Mouse (Mus musculus) midbrain, embryonic 11.5 days (tissue): ENCODE measurements around the gene A430078G23Rik. TPM values are rescaled to one million over a fixed set of nuclear protein-coding genes. Genes with fewer than 3 reads are reported as not detected.

Source experiments
- ATAC-seq: fragments of 200-750 bp; cut with Nextera tagmentation; 2 replicates; pipeline ENCODE4 v1.8.0; 2017; ENCODE audit warnings: moderate TSS enrichment, moderate library complexity; ENCODE audit not compliant: low FRiP score
- DNase-seq: peaks from one replicate; pipeline ENCODE4 v3.0.0; 2015; ENCODE audit warnings: low spot score; ENCODE audit errors: missing footprints
- H3K27ac ChIP-seq: fragments of 300-500 bp; sonication (generic); 2 replicates; pipeline ENCODE4 v1.5.1; 2014; ENCODE audit warnings: low read depth, low read length
- H3K27me3 ChIP-seq: fragments of 300-500 bp; sonication (generic); 2 replicates; pipeline ENCODE4 v1.6.1; 2014; ENCODE audit warnings: mild to moderate bottlenecking, low read length, moderate library complexity, mixed read lengths; ENCODE audit not compliant: control insufficient read depth, insufficient read depth
- H3K36me3 ChIP-seq: fragments of 300-500 bp; sonication (generic); 2 replicates; pipeline ENCODE4 v1.6.1; 2014; ENCODE audit warnings: mild to moderate bottlenecking, low read length, moderate library complexity, mixed read lengths; ENCODE audit not compliant: control insufficient read depth, insufficient read depth
- H3K4me1 ChIP-seq: fragments of 300-500 bp; sonication (generic); 2 replicates; pipeline ENCODE4 v1.6.1; 2014; ENCODE audit warnings: low read length; ENCODE audit not compliant: control insufficient read depth, insufficient read depth
- H3K4me2 ChIP-seq: fragments of 300-500 bp; sonication (generic); 2 replicates; pipeline ENCODE4 v1.6.1; 2014; ENCODE audit warnings: mild to moderate bottlenecking, moderate library complexity
- H3K4me3 ChIP-seq: fragments of 300-500 bp; sonication (generic); 2 replicates; pipeline ENCODE4 v1.5.1; 2014; ENCODE audit warnings: low read depth, low read length
- H3K9ac ChIP-seq: fragments of 300-500 bp; sonication (generic); 2 replicates; pipeline ENCODE4 v1.6.1; 2014; ENCODE audit warnings: low read length
- H3K9me3 ChIP-seq: fragments of 300-500 bp; sonication (generic); 2 replicates; pipeline ENCODE4 v1.6.1; 2016; ENCODE audit warnings: low read length; ENCODE audit not compliant: control insufficient read depth
- WGBS: fragments of 180-500 bp; shearing (Covaris S2); extraction: QIAGEN DNeasy Blood & Tissue Kit; methylation state at CpG from one replicate; pipeline ENCODE4 v1.1.7; 2014; 5-methylcytosine and 5-hydroxymethylcytosine counted together
- polyA plus RNA-seq: library from polyadenylated mRNA; unstranded; fragments of >200 nt; fragmentation: Nextera tagmentation; extraction: Ambion mirVana; gene quantifications from 2 replicates; pipeline ENCODE4 v1.2.1, GENCODE M21; 2014

A430078G23Rik gene
- polyA plus RNA-seq, 1 experiment from 2014 or later, result not detected

DNA sequence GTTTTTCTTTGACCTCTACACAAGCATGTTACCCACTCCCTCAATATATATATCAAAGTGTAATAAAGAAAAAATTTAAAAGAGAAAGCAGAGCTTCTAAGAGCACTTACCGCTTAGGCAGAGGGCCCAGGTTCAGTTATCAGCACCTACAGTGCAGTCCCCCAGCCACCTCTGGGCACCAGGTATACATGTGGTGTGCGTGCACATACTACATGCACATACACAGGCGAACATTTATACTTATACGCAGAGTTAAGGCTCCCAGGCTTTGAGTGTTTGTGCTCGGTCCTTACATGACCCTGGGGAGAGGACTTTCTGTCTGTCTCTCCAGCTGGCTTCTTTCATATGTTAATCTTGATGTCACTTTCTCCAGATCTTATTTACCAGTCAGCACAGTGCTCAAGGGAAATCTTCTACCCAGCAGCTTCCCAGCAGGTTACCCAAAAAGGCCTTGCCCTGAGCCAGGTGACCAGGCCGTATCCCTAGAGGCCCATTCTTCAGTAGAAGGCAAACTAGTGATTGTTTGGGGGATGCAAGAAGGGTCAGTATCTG is 61.5 kb downstream of the A430078G23Rik start:
- H3K9ac ChIP-seq, result no peak overlapping the region
- no peak overlapping the region for H3K4me2 ChIP-seq
- H3K9me3 ChIP-seq, result no peaks in the 10 kb centered on the region
- no peak overlapping the region for H3K4me3 ChIP-seq
- DNase-seq (peak; percentile 84), ATAC-seq (peak; percentile 20)
- H3K36me3 ChIP-seq, result no peaks in the 10 kb centered on the region
- 40% methylated on average over 6 of the region's 6 CpGs for WGBS
- peaks cover 32% of the 10 kb centered on the region for H3K4me1 ChIP-seq
- 0 out of 2 replicates have a peak overlapping the region, but pooled peaks have one; percentile 22 for H3K27ac ChIP-seq
- no peaks in the 10 kb centered on the region for H3K27me3 ChIP-seq

- no peak overlapping the region for H3K4me2 ChIP-seq
- H3K9ac ChIP-seq, result no peak overlapping the region
- H3K4me1 ChIP-seq, result peaks cover 32% of the 10 kb centered on the region
- H3K36me3 ChIP-seq, result no peaks in the 10 kb centered on the region
- H3K27ac ChIP-seq, result 0 out of 2 replicates have a peak overlapping the region, but pooled peaks have one; percentile 22
- no peak overlapping the region for H3K4me3 ChIP-seq
- H3K9me3 ChIP-seq, result no peaks in the 10 kb centered on the region
- no peaks in the 10 kb centered on the region for H3K27me3 ChIP-seq
- no peak for DNase-seq
- no peak for ATAC-seq
- WGBS, result 53% methylated on average over 4 of the region's 4 CpGs
These were observed 62.0 kb downstream of the A430078G23Rik start for GRCm38 (mm10) chr8:3415259-3415658.

- ATAC-seq (no peak), DNase-seq (no peak)
- Histone ChIP-seq H3K27ac (no peak overlapping the region), H3K4me2 (no peak overlapping the region), H3K9me3 (no peaks in the 10 kb centered on the region), H3K36me3 (no peaks in the 10 kb centered on the region), H3K9ac (no peak overlapping the region), H3K4me1 (peaks cover 32% of the 10 kb centered on the region), H3K27me3 (no peaks in the 10 kb centered on the region), H3K4me3 (no peak overlapping the region)
- 88% methylated on average over 6 of the region's 6 CpGs for WGBS
These were observed 62.4 kb downstream of the A430078G23Rik start for GRCm38 (mm10) chr8:3415661-3416060.

GRCm38 (mm10) chr8:3416846-3417245 is 63.6 kb downstream of the A430078G23Rik start:
- Histone ChIP-seq H3K4me1 (peaks cover 32% of the 10 kb centered on the region), H3K9ac (no peak overlapping the region), H3K27ac (no peak overlapping the region; the same call in 1 of the 2 replicates), H3K4me2 (no peak overlapping the region), H3K9me3 (no peaks in the 10 kb centered on the region), H3K27me3 (no peaks in the 10 kb centered on the region), H3K4me3 (no peak overlapping the region), H3K36me3 (no peaks in the 10 kb centered on the region)
- 19% methylated on average over 4 of the region's 4 CpGs for WGBS
- peak; percentile 31; the same call in 1 of the 2 replicates for ATAC-seq
- DNase-seq, result no peak

DNA sequence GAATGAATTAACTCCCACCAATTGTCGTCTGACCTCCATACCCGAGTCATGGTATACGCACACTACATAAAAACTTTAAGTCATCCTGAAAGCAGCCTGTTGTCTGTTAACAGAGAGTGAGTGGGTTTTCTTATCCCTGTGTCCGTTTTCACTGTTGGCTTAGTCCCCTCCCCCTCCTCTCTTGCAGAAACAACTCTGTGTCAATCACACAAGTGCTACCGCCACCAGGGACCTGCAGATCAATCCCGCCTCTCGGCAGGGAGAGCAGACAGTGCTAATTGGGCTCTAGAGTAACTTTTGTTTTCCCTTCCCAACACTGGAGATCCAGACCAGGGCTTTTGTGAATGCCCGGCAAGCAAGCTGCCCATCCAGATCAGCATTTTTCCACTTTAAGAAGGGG is 64.2 kb downstream of the A430078G23Rik start:
- no peaks in the 10 kb centered on the region for H3K27me3 ChIP-seq

GRCm38 (mm10) chr8:3418101-3418500 is 64.9 kb downstream of the A430078G23Rik start:
- no peak overlapping the region for H3K4me2 ChIP-seq
- no peak for ATAC-seq
- H3K27ac ChIP-seq, result 0 out of 2 replicates have a peak overlapping the region, but pooled peaks have one; percentile 8
- no peaks in the 10 kb centered on the region for H3K36me3 ChIP-seq
- no peak overlapping the region for H3K9ac ChIP-seq
- no peak for DNase-seq
- H3K4me1 ChIP-seq, result peaks cover 32% of the 10 kb centered on the region
- WGBS, result 82% methylated on average over 1 of the region's 1 CpGs
- no peaks in the 10 kb centered on the region for H3K9me3 ChIP-seq
- no peak overlapping the region for H3K4me3 ChIP-seq
- H3K27me3 ChIP-seq, result no peaks in the 10 kb centered on the region

More for the DNA sequence above, 64.2 kb downstream of the A430078G23Rik start:
- Histone ChIP-seq H3K27ac (0 out of 2 replicates have a peak overlapping the region, but pooled peaks have one; percentile 8), H3K4me2 (peak overlapping the region; percentile 8; the same call in 1 of the 2 replicates), H3K36me3 (no peaks in the 10 kb centered on the region), H3K4me1 (peaks cover 32% of the 10 kb centered on the region), H3K9ac (no peak overlapping the region), H3K4me3 (no peak overlapping the region), H3K9me3 (no peaks in the 10 kb centered on the region)
- WGBS, result 3% methylated on average over 8 of the region's 8 CpGs
- peak; percentile 64 for ATAC-seq
- DNase-seq, result peak; percentile 91

DNA sequence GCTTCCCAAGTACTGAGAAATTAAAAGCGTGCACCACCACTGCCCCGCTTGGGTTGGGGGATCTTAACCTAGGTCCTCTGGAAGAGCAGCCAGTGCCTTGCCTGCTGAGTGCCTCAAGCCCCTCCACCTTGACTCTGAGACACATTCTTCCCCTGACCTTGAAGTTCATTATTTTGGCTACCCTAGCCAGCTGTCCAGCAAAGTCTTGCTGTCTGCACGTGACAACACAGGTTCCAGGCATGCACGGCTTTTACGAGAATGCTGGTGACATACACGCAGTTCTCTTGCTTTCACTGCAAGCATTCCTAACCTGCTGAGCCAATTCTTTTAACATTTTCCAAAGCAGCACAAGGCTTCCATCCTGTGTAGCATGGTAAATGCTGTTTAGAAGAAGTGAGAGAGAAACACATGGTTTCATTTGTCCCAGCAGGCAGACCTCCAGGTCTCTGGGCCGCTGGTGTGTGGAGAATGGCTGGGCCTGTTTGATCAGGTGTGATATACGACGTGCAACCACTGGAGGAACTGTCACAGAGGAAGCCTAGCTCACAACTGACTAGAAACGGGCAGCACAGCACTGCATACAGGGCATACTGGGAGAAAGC is 67.0 kb downstream of the A430078G23Rik start:
- H3K4me3 ChIP-seq, result no peak overlapping the region
- H3K9me3 ChIP-seq, result no peaks in the 10 kb centered on the region
- 84% methylated on average over 10 of the region's 10 CpGs for WGBS
- no peak overlapping the region for H3K9ac ChIP-seq
- peaks cover 20% of the 10 kb centered on the region for H3K4me1 ChIP-seq
- no peaks in the 10 kb centered on the region for H3K36me3 ChIP-seq
- H3K27me3 ChIP-seq, result no peaks in the 10 kb centered on the region
- no peak for ATAC-seq
- H3K4me2 ChIP-seq, result no peak overlapping the region
- DNase-seq, result no peak
- no peak overlapping the region for H3K27ac ChIP-seq

GRCm38 (mm10) chr8:3421507-3421906 is 68.3 kb downstream of the A430078G23Rik start:
- WGBS, result 95% methylated on average over 5 of the region's 5 CpGs
- Histone ChIP-seq H3K4me3 (no peak overlapping the region), H3K27me3 (no peaks in the 10 kb centered on the region), H3K4me2 (no peak overlapping the region), H3K36me3 (no peaks in the 10 kb centered on the region), H3K27ac (no peak overlapping the region), H3K9me3 (no peaks in the 10 kb centered on the region), H3K9ac (no peak overlapping the region), H3K4me1 (peaks cover 15% of the 10 kb centered on the region)
- ATAC-seq (no peak), DNase-seq (no peak)

- Histone ChIP-seq H3K27ac (no peak overlapping the region), H3K4me3 (no peak overlapping the region), H3K4me1 (no peaks in the 10 kb centered on the region), H3K27me3 (no peaks in the 10 kb centered on the region), H3K9ac (no peak overlapping the region), H3K9me3 (no peaks in the 10 kb centered on the region), H3K36me3 (no peaks in the 10 kb centered on the region), H3K4me2 (no peak overlapping the region)
- ATAC-seq, result no peak
- no peak for DNase-seq
- WGBS, result 95% methylated on average over 5 of the region's 5 CpGs
These were observed 72.0 kb downstream of the A430078G23Rik start for GRCm38 (mm10) chr8:3425217-3425616.
